Mouse (Mus musculus) G1E (cell line): Measurements from ENCODE around the gene Col1a1. TPM values are rescaled to one million over a fixed set of nuclear protein-coding genes. Genes with fewer than 3 reads are reported as not detected.

Experiments
- ATAC-seq: 2 replicates; pipeline ENCODE4 v1.8.0; 2016; ENCODE audit warnings: mild to moderate bottlenecking; ENCODE audit not compliant: insufficient number of reproducible peaks, poor library complexity, low FRiP score, severe bottlenecking; ENCODE audit errors: extremely low read depth
- DNase-seq: peaks from one replicate; pipeline ENCODE4 v3.0.0; 2012; ENCODE audit warnings: low spot score
- H3K27me3 ChIP-seq: 2 replicates; pipeline ENCODE4 v1.6.1; 2012; ENCODE audit warnings: mild to moderate bottlenecking, low read length, inconsistent platforms; ENCODE audit not compliant: insufficient read depth
- H3K36me3 ChIP-seq: replicated peaks from 2 replicates; pipeline ENCODE3; 2012; ENCODE audit warnings: mild to moderate bottlenecking, inconsistent platforms
- H3K4me1 ChIP-seq: 2 replicates; pipeline ENCODE4 v1.6.1; 2012; ENCODE audit warnings: low read depth, low read length, inconsistent platforms, mixed read lengths; ENCODE audit not compliant: insufficient read depth
- H3K4me3 ChIP-seq: 2 replicates; pipeline ENCODE4 v1.5.1; 2012; ENCODE audit warnings: low read depth, mild to moderate bottlenecking, inconsistent platforms, low read length, moderate library complexity, mixed read lengths
- H3K9me3 ChIP-seq: replicated peaks from 2 replicates; pipeline ENCODE4 v1.6.1; 2012; ENCODE audit warnings: inconsistent platforms
- CTCF ChIP-seq: IDR thresholded peaks from 2 replicates; pipeline ENCODE4 v1.5.1; 2012; ENCODE audit warnings: low read depth, low read length, inconsistent platforms, mixed read lengths
- GATA1 ChIP-seq: IDR thresholded peaks from 2 replicates; pipeline ENCODE4 v1.6.1; 2012; ENCODE audit warnings: borderline replicate concordance, low read length, inconsistent platforms, mixed read lengths
- GATA2 ChIP-seq: IDR thresholded peaks from 2 replicates; pipeline ENCODE4 v1.6.1; 2012; ENCODE audit warnings: low read depth, low read length, inconsistent platforms, borderline replicate concordance
- POLR2AphosphoS5 ChIP-seq: IDR thresholded peaks from 2 replicates; pipeline ENCODE4 v1.6.1; 2012; ENCODE audit warnings: low read depth, low read length, inconsistent platforms; ENCODE audit not compliant: insufficient replicate concordance
- TAL1 ChIP-seq: conservative IDR thresholded peaks from 2 replicates; pipeline ENCODE4 v1.6.1; 2012; ENCODE audit warnings: low read depth, low read length, inconsistent platforms, mixed read lengths
- polyA plus RNA-seq: library from polyadenylated mRNA; stranded (reverse); fragments of >175 nt; gene quantifications from 2 replicates; pipeline ENCODE4 v1.2.3, GENCODE M21; 2012
- total RNA-seq, 2 experiments: library from RNA; stranded (forward) in 1 of 2; stranded (reverse) in 1 of 2; fragments of 200-1000 nt in 1 of 2; fragments of >200 nt in 1 of 2; fragmentation: Nextera tagmentation in 1 of 2; gene quantifications; 2 replicates each; pipeline ENCODE4 v1.2.3; 2014 to 2017

Gene Col1a1
- total and polyA plus RNA-seq, 3 experiments: 1.9 TPM; not detected in 2

DNA sequence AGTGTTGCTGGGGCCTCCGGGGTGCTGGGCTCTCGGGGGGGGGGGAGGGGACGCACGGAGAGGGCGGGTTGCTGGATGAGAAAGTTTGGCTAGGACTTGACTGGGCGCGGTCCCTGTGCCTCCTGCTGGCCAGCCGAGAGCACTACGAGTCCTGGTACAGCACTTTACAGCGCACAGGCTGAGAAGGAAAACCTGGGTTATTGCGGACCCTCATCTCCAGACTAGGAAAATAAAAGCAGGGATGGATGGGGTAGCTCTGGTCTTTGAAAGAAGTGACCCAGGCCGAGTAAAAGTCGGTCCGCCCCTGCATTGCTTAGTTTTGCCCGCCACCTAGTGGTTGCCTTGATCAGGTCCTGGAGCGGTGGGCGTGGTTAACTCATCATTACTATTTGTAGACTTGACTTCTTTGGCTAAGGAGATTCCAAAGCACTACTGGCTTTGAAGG is 849 bp downstream of the Col1a1 start:
- Histone ChIP-seq H3K4me3 (peak overlapping the region; percentile 20; the same call in 1 of the 2 replicates), H3K27me3 (peaks cover 49% of the 10 kb centered on the region)
- peak; percentile 62 for ATAC-seq

DNA sequence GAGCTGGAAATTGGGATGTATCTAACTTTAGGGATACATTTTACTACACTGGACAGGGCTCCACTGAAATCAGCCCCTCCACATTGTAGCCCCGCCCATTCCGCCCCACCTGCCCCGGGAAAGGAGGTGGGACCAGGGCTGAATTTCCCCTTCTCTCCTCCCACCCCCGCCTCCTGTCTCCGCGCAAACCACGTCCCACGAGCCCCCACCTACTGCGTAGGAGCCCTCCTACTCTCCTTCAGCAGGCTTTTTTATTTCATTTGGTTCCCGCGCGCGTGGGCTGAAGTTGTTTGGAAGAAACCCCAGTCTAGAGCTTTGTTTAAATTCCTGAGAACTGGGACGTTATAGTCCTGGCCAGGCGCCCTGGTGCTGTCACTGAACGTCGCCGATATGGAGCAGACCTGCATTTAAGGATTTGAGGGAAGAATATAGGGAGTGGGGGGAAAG is 1.3 kb downstream of the Col1a1 start:
- peaks cover 53% of the 10 kb centered on the region for H3K27me3 ChIP-seq
- no peak for DNase-seq
- peak overlapping the region; percentile 51; the same call in 1 of the 2 replicates for H3K4me3 ChIP-seq
- TF ChIP-seq GATA1 (no peak), POLR2AphosphoS5 (no peak), CTCF (no peak), GATA2 (no peak), TAL1 (no peak)
- H3K9me3 ChIP-seq: no peaks in the 10 kb centered on the region
- ATAC-seq: no peak
- H3K36me3 ChIP-seq: no peaks in the 10 kb centered on the region
- peaks cover 21% of the 10 kb centered on the region for H3K4me1 ChIP-seq

More for the DNA sequence above, 849 bp downstream of the Col1a1 start:
- Histone ChIP-seq H3K9me3 (no peaks in the 10 kb centered on the region), H3K36me3 (no peaks in the 10 kb centered on the region), H3K4me1 (peaks cover 21% of the 10 kb centered on the region)
- DNase-seq: peak; percentile 77
- no peak for TF ChIP-seq POLR2AphosphoS5
- TF ChIP-seq CTCF: peak; percentile 66

DNA sequence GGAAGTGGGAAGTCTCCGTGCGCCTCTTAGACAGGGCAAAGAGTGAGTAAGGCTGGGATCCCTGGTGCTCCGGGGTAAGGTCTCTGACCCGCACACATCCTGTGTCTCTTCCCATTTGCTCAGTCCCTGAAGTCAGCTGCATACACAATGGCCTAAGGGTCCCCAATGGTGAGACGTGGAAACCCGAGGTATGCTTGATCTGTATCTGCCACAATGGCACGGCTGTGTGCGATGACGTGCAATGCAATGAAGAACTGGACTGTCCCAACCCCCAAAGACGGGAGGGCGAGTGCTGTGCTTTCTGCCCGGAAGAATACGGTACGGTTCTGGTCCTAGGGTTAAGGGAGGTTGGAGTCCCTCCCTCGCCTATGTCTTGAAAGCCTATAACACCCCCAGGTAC is 1.8 kb downstream of the Col1a1 start:
- Histone ChIP-seq H3K4me1 (peaks cover 21% of the 10 kb centered on the region), H3K4me3 (no peak overlapping the region), H3K27me3 (peaks cover 56% of the 10 kb centered on the region), H3K9me3 (no peaks in the 10 kb centered on the region), H3K36me3 (no peaks in the 10 kb centered on the region)
- DNase-seq (no peak), ATAC-seq (no peak)
- no peak for TF ChIP-seq GATA1
- TF ChIP-seq CTCF: no peak

DNA sequence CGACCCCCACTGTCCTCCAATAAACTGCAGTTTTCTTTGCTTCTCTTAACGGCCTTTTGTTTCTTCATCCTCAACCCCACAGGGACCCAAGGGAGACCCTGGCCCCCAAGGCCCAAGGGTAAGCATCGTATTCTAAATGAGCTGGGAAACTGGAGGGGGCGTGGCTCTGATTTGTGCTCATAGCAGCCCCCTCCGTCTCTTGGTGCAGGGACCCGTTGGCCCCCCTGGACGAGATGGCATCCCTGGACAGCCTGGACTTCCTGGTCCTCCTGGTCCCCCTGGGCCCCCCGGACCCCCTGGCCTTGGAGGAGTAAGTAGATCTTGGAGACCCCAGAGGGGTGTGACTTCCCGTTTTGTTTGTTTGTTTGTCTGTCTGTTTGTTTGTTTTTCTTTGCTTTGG is 2.3 kb downstream of the Col1a1 start:
- no peak for DNase-seq
- H3K27me3 ChIP-seq: peaks cover 59% of the 10 kb centered on the region
- no peaks in the 10 kb centered on the region for H3K9me3 ChIP-seq
- H3K4me1 ChIP-seq: peaks cover 21% of the 10 kb centered on the region
- ATAC-seq: no peak
- no peak overlapping the region for H3K4me3 ChIP-seq
- no peaks in the 10 kb centered on the region for H3K36me3 ChIP-seq
- TF ChIP-seq GATA1 (no peak), TAL1 (no peak), CTCF (no peak)

DNA sequence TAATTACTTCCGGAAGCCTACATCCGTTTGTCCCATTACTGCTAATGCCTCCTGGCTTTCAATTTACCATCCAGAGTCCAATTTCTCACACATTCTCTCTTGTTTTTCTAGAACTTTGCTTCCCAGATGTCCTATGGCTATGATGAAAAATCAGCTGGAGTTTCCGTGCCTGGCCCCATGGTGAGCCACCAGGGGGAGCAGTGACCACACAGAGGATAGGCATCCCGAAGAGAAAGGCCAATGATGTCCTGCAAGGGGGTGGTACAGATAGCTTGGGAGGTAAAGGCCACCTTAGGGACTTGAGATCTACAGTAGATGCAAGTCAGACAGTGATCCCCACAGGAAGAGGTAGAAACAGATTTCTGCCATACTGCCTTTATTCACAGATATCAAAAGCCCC is 3.3 kb downstream of the Col1a1 start:
- peak; percentile 67 for DNase-seq
- peaks cover 21% of the 10 kb centered on the region for H3K4me1 ChIP-seq
- peaks cover 60% of the 10 kb centered on the region for H3K27me3 ChIP-seq
- no peaks in the 10 kb centered on the region for H3K36me3 ChIP-seq
- no peak for ATAC-seq
- no peak overlapping the region for H3K4me3 ChIP-seq
- TF ChIP-seq GATA2 (no peak), TAL1 (no peak), POLR2AphosphoS5 (no peak), GATA1 (no peak), CTCF (peak; percentile 57)
- H3K9me3 ChIP-seq: no peaks in the 10 kb centered on the region

DNA sequence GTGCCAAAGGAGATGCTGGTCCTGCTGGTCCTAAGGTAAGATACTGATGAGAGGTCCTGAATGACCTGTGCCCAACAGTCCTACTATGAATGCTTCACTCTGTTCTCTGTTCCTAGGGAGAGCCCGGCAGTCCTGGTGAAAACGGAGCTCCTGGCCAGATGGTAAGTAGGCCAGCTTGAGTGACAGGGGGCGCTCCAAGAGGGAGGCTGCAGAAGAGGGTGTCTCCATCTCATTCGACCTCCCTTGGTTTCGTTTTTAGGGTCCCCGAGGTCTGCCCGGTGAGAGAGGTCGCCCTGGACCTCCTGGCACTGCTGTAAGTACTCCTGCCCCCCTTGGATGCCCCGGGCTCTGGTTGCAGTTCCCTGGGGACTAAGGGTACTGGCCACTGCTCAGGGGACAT is 5.1 kb downstream of the Col1a1 start:
- no peak for TF ChIP-seq GATA1
- DNase-seq (no peak), ATAC-seq (no peak)
- Histone ChIP-seq H3K27me3 (peaks cover 72% of the 10 kb centered on the region), H3K4me3 (no peak overlapping the region), H3K36me3 (no peaks in the 10 kb centered on the region), H3K4me1 (peaks cover 21% of the 10 kb centered on the region), H3K9me3 (no peaks in the 10 kb centered on the region)

DNA sequence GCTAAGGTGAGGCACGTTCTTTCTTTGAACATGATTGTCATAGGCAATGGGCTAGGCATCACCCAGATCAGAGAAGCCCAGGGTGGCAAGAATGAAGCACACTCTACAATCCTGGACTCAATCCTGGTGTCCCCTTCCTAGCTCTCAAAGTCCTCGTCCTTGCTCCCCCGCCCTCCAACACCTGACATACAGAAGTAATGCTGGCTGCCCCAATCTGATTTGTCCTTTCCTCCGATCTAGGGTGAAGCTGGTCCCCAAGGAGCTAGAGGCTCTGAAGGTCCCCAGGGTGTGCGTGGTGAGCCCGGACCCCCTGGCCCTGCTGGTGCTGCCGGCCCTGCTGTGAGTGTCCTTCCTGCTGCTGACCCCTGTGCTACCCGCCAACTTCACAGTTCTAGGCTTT is 5.8 kb downstream of the Col1a1 start:
- Histone ChIP-seq H3K4me1 (peaks cover 17% of the 10 kb centered on the region), H3K4me3 (no peak overlapping the region), H3K9me3 (no peaks in the 10 kb centered on the region), H3K36me3 (no peaks in the 10 kb centered on the region), H3K27me3 (peaks cover 75% of the 10 kb centered on the region)
- TF ChIP-seq GATA2 (no peak), POLR2AphosphoS5 (no peak), GATA1 (no peak), TAL1 (no peak), CTCF (no peak)
- ATAC-seq: no peak
- DNase-seq: no peak
